Mouse (Mus musculus) liver, postnatal 0 days (tissue): Measurements from ENCODE around the gene Gm7358. TPM values are rescaled to one million over a fixed set of nuclear protein-coding genes. Genes with fewer than 3 reads are reported as not detected.

ENCODE experiments used
- polyA plus RNA-seq: library from polyadenylated mRNA; unstranded; fragments of >200 nt; fragmentation: Nextera tagmentation; extraction: Ambion mirVana; gene quantifications from 2 replicates; pipeline ENCODE4 v1.2.1, GENCODE M21; 2015

Gm7358 gene
- polyA plus RNA-seq, 1 experiment from 2014 or later = not detected

Other genes starting within 250 kb of the Gm7358 start
- not detected in 2 replicates for gene Gm7168, start 111.2 kb downstream of the Gm7358 start, polyA plus RNA-seq
- not detected in 2 replicates for gene Gm7356, start 55.8 kb downstream of the Gm7358 start, polyA plus RNA-seq
- gene Dact2, start 144.8 kb upstream of the Gm7358 start, polyA plus RNA-seq = 2.4 and 3.4 TPM in 2 replicates
- 40.0 and 44.6 TPM in 2 replicates for gene Smoc2, start 220.0 kb upstream of the Gm7358 start, polyA plus RNA-seq